Mouse (Mus musculus): ENCODE data around the gene Exoc6b. TPM values are rescaled to one million over a fixed set of nuclear protein-coding genes. Genes with fewer than 3 reads are reported as not detected.
"Not testable (repeated sequence)": the region's sequence is repeated elsewhere in the genome, so short reads cannot be mapped to it uniquely, and the experiment has no call there.

Gene Exoc6b
- 60.6 and 63.9 TPM in 2 replicates for polyA plus RNA-seq (2014; fragmentation: Nextera tagmentation; extraction: Ambion mirVana)

DNA sequence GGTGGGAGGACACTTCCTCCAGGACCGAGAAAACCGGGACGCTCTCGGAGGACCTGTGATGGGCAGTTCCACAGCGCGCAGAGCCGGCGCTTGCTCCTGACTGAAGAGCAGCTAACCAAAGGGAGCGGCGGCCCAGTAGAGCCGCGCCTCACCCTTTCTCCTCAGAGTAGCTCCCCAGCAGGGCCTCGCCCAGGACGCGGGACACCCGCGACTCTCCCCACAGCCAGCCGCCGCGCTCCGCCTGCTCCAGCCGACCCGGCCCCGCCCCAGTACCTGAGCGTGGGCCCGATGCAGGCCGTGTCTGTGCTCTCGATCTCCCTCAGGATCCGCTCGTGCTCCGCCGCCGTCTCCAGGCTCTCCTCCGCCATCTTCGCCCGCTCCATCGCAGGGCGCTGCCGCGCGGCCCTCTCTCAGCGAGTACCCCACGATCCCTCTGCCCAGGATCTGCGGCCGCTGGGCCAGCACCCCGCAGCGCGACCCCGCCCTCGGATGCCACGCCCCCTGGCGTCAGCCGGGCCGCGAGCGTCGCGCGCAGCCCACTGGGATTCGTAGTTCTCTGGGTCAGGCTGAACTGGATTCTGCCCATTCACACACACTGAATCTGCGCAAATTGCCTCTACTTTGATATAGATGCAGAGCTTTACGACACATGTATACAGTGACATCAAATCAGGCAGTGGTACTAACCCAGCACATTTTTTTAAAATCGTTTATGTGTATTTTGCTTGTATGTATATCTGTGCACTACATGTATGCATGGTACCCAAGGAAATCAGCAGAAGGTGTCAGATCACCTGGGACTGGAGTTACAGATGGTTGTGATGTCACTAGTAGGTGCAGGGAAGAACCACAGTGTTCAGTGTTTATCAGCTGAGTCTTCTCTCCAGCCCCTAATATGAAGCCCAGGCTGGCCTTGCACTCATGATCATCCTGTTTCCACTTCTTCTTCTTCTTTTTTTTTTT, at the start of gene Exoc6b:
TSS of gene Exoc6b (minus strand) at position 491 of the 963 bp plus-strand sequence.
- under 1% methylated on average over 63 of the region's 63 CpGs for WGBS
- peak; percentile 97 for ATAC-seq (ENCODE audit: low read depth)
- Histone ChIP-seq H3K9ac (replicated peaks; ENCODE audit: low read depth, low read length) (peak within 1 kb of the TSS; percentile 95), H3K36me3 (ENCODE audit: control insufficient read depth, insufficient read depth, low read length) (no peaks in the 10 kb centered on the region), H3K4me2 (ENCODE audit: low read depth, low read length) (peak within 1 kb of the TSS; percentile 67), H3K4me1 (ENCODE audit: control insufficient read depth, insufficient read depth, low read length) (peaks cover 8% of the 10 kb centered on the region; the same call in 1 of the 2 replicates), H3K27ac (ENCODE audit: low read depth, low read length) (peak within 1 kb of the TSS; percentile 89), H3K27me3 (ENCODE audit: control insufficient read depth, insufficient read depth, low read length) (no peaks in the 10 kb centered on the region), H3K4me3 (ENCODE audit: low read depth, low read length) (peak within 1 kb of the TSS; percentile 98), H3K9me3 (ENCODE audit: control insufficient read depth, low read length) (no peaks in the 10 kb centered on the region)

DNA sequence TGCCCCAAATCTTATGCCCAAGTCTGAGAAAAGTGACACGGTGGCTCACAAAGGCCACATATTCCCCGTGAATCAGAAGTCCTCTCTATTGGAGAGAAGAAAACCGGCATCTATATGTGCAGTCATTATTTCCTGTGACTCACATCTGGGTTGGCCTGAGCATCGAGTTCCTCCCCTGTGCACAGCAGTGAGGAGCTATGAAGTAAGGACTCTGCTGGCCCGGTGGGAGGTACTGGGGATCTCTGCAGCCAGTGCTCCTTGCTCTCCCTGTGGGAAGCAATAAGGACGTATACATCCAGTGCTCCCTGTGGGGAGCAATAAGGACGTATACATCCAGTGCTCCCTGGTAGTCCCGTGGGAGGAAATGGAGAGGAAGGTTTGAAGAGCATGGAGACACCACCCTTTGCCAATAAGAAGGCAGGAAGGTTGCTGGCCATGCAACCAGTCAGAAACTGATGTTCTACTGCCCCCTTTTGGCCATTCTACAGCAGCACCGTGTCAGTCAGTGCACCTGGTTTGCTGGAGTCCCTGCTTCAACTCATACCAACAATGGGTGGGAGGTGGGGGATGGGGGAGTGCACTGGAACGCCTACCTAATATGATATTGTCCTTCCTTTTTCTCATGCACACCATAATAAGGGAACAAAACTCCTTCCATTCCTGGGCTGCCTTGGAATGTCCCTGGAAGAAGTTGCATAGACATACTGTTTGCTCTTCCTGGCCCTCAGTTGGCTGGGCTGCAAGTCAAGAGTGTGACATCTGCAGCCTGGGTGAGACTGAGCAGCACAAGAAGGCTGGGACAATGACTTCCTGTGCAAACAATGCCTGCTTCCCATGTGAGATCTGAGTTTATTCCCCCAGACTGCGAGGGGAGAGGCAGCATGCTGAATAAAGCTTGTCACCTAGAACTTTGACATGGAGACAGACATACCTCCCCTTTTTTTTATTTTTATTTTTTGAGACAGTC, 48.5 kb upstream of the Exoc6b start:
- not testable (repeated sequence) for H3K27ac ChIP-seq (ENCODE audit: low read depth, low read length); H3K27me3 ChIP-seq (ENCODE audit: control insufficient read depth, insufficient read depth, low read length); H3K36me3 ChIP-seq (ENCODE audit: control insufficient read depth, insufficient read depth, low read length); ATAC-seq (ENCODE audit: low read depth); H3K4me3 ChIP-seq (ENCODE audit: low read depth, low read length); H3K4me1 ChIP-seq (ENCODE audit: control insufficient read depth, insufficient read depth, low read length); H3K4me2 ChIP-seq (ENCODE audit: low read depth, low read length); H3K9me3 ChIP-seq (ENCODE audit: control insufficient read depth, low read length); H3K9ac ChIP-seq (replicated peaks; ENCODE audit: low read depth, low read length)
- WGBS, result 45% methylated on average over 8 of the region's 11 CpGs

DNA sequence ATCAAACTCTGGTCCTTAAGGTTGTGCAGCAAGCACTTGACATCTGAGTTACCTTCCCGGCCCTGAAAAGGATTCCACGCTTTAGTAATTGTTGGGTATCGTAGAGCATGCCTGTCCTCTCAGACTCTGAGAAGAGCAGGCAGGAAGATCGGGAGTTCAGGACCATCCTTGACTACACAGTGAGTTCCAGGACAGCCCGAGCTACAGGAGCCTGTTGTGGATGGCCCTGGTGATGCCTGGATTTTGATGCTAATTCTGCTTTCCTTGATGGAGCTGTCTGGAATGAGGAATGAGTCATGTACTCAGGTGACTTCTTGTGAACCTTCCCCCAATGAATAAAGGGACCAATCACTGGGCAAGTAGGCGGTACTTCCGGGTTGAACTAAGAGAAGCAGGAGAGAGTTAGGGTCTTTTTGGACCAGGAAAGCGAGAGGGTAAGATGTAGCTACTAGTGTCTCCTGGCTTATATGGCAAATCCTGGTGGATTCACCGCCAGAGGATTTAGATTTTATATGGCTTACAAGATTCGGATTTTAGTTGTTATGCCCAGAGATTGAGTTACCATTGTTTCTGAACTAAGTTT, 35.8 kb upstream of the Exoc6b start:
- WGBS, result 90% methylated on average over 10 of the region's 10 CpGs
- H3K4me3 ChIP-seq (ENCODE audit: low read depth, low read length), result no peak overlapping the region
- no peaks in the 10 kb centered on the region for H3K36me3 ChIP-seq (ENCODE audit: control insufficient read depth, insufficient read depth, low read length)
- H3K4me2 ChIP-seq (ENCODE audit: low read depth, low read length), result no peak overlapping the region
- H3K9ac ChIP-seq (replicated peaks; ENCODE audit: low read depth, low read length), result no peak overlapping the region
- H3K4me1 ChIP-seq (ENCODE audit: control insufficient read depth, insufficient read depth, low read length), result no peaks in the 10 kb centered on the region
- ATAC-seq (ENCODE audit: low read depth), result no peak
- no peaks in the 10 kb centered on the region for H3K9me3 ChIP-seq (ENCODE audit: control insufficient read depth, low read length)
- H3K27me3 ChIP-seq (ENCODE audit: control insufficient read depth, insufficient read depth, low read length), result no peaks in the 10 kb centered on the region
- no peak overlapping the region for H3K27ac ChIP-seq (ENCODE audit: low read depth, low read length)

DNA sequence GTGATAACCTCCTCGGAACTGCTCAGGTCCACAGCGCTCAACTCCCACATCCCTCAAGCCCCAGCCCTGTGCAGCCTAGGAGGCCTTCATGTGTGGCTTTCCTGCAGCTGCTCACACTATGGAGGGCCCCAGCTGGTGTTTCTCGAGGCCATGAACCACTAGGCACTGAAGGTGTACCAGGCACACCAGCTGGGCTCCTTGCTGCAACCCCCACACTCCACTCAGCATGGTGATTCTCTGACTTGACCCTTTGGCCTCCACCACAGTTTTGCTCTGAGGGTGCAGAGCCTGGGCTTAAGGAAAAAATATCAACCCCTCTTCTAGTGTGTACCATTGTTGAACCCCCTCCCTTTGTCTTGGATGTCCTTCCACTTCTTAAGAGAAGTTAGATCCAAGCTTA, 34.0 kb upstream of the Exoc6b start:
- H3K4me1 ChIP-seq (ENCODE audit: control insufficient read depth, insufficient read depth, low read length), result no peaks in the 10 kb centered on the region
- no peak overlapping the region for H3K27ac ChIP-seq (ENCODE audit: low read depth, low read length)
- 91% methylated on average over 3 of the region's 3 CpGs for WGBS
- no peak overlapping the region for H3K4me3 ChIP-seq (ENCODE audit: low read depth, low read length)
- H3K27me3 ChIP-seq (ENCODE audit: control insufficient read depth, insufficient read depth, low read length), result no peaks in the 10 kb centered on the region
- H3K9ac ChIP-seq (replicated peaks; ENCODE audit: low read depth, low read length), result no peak overlapping the region
- H3K36me3 ChIP-seq (ENCODE audit: control insufficient read depth, insufficient read depth, low read length), result no peaks in the 10 kb centered on the region
- ATAC-seq (ENCODE audit: low read depth), result no peak
- H3K9me3 ChIP-seq (ENCODE audit: control insufficient read depth, low read length), result no peaks in the 10 kb centered on the region
- no peak overlapping the region for H3K4me2 ChIP-seq (ENCODE audit: low read depth, low read length)

DNA sequence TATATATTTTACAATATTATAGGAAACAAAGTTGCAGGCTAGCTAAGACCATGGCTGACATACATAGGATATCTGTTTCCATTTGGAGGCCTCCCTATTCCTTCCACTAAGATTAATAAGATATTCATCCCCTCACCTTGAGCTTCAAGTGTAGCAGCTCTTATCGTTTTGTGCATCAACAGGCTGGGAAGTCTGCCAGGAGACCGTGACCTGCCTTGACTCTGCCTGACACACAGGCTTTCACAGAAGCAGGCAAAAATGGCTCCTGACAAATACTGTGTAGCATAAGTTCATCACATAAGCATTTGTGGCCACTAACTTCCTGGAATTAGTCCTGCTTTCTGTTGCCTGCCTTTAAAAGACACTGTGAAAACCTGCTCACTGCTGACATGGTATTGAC, 27.1 kb upstream of the Exoc6b start:
- no peak for ATAC-seq (ENCODE audit: low read depth)
- H3K9me3 ChIP-seq (ENCODE audit: control insufficient read depth, low read length), result no peaks in the 10 kb centered on the region

DNA sequence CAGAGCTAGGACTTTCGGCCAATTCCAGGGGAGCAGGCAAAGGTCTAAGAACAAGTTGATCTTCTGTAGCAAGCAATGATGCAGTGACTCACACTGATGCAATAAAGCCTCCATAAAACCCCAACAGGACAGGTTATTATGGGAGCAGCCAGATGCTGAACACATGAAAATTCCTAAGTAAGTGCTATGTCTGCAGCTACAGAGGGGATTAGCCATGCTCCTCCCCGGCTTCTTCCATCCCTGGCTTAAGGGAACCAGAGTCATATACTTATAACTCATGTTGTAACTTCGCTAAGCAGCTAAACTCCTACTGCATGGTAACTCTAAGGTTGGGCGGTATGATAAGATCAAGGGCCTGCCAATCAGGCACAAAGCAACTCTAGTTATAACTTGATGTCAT, 18.1 kb upstream of the Exoc6b start:
- Histone ChIP-seq H3K4me1 (ENCODE audit: control insufficient read depth, insufficient read depth, low read length) (no peaks in the 10 kb centered on the region), H3K9me3 (ENCODE audit: control insufficient read depth, low read length) (no peaks in the 10 kb centered on the region), H3K27ac (ENCODE audit: low read depth, low read length) (no peak overlapping the region), H3K4me3 (ENCODE audit: low read depth, low read length) (no peak overlapping the region), H3K9ac (replicated peaks; ENCODE audit: low read depth, low read length) (no peak overlapping the region), H3K36me3 (ENCODE audit: control insufficient read depth, insufficient read depth, low read length) (no peaks in the 10 kb centered on the region), H3K4me2 (ENCODE audit: low read depth, low read length) (no peak overlapping the region), H3K27me3 (ENCODE audit: control insufficient read depth, insufficient read depth, low read length) (no peaks in the 10 kb centered on the region)
- ATAC-seq (ENCODE audit: low read depth), result no peak
- 89% methylated on average over 4 of the region's 4 CpGs for WGBS

More for the DNA sequence above, 27.1 kb upstream of the Exoc6b start:
- Histone ChIP-seq H3K4me2 (ENCODE audit: low read depth, low read length) (no peak overlapping the region), H3K4me3 (ENCODE audit: low read depth, low read length) (no peak overlapping the region), H3K27ac (ENCODE audit: low read depth, low read length) (no peak overlapping the region), H3K9ac (replicated peaks; ENCODE audit: low read depth, low read length) (no peak overlapping the region), H3K27me3 (ENCODE audit: control insufficient read depth, insufficient read depth, low read length) (no peaks in the 10 kb centered on the region), H3K36me3 (ENCODE audit: control insufficient read depth, insufficient read depth, low read length) (no peaks in the 10 kb centered on the region), H3K4me1 (ENCODE audit: control insufficient read depth, insufficient read depth, low read length) (no peaks in the 10 kb centered on the region)
- WGBS, result 86% methylated on average over 2 of the region's 2 CpGs

DNA sequence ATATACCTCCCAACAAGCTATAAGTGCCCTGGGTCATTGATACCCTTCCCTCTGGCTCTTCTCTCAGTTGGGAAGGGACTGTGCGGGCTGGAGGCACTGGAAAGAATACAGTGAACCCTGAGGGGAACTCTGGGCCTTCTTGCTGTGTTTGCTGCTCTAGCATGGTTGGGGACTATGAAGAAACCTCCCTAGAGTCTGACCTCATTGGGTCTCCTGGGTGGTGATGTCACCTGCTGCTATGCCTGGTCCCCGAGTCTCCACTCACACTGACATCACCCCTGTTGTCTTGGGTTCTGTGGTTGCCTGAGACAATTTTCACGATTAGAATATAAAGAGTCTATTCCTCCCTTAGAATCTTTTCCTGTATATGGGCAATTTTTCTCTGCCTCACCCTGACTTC, 17.3 kb upstream of the Exoc6b start:
- 80% methylated on average over 3 of the region's 3 CpGs for WGBS

DNA sequence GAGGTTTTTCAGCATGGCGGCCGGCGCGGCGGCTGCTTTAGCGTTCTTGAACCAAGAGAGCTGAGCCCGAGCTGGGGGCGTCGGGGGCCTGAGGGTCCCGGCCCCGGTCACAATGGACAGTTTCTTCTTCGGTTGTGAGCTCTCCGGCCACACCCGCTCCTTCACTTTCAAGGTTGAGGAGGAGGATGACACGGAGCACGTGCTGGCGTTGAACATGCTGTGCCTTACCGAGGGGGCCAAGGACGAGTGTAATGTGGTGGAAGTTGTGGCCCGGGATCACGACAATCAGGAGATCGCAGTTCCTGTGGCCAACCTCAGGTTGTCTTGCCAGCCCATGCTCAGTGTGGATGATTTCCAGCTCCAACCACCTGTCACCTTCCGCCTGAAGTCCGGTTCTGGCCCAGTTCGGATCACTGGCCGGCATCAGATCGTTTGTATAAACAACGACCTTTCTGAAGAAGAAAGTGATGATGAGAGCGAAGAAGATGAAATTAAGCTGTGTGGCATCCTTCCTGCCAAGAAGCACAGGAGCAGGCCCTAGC, 6.9 kb upstream of the Exoc6b start:
- ATAC-seq (ENCODE audit: low read depth); H3K4me2 ChIP-seq (ENCODE audit: low read depth, low read length); H3K4me3 ChIP-seq (ENCODE audit: low read depth, low read length); H3K27ac ChIP-seq (ENCODE audit: low read depth, low read length); H3K27me3 ChIP-seq (ENCODE audit: control insufficient read depth, insufficient read depth, low read length); H3K4me1 ChIP-seq (ENCODE audit: control insufficient read depth, insufficient read depth, low read length); H3K9ac ChIP-seq (replicated peaks; ENCODE audit: low read depth, low read length); H3K36me3 ChIP-seq (ENCODE audit: control insufficient read depth, insufficient read depth, low read length); H3K9me3 ChIP-seq (ENCODE audit: control insufficient read depth, low read length): not testable (repeated sequence)
- 89% methylated on average over 29 of the region's 29 CpGs for WGBS

More for the DNA sequence above, 17.3 kb upstream of the Exoc6b start:
- Histone ChIP-seq H3K36me3 (ENCODE audit: control insufficient read depth, insufficient read depth, low read length) (no peaks in the 10 kb centered on the region), H3K27ac (ENCODE audit: low read depth, low read length) (no peak overlapping the region), H3K4me2 (ENCODE audit: low read depth, low read length) (no peak overlapping the region), H3K4me1 (ENCODE audit: control insufficient read depth, insufficient read depth, low read length) (no peaks in the 10 kb centered on the region), H3K9me3 (ENCODE audit: control insufficient read depth, low read length) (no peaks in the 10 kb centered on the region), H3K9ac (replicated peaks; ENCODE audit: low read depth, low read length) (no peak overlapping the region), H3K4me3 (ENCODE audit: low read depth, low read length) (no peak overlapping the region), H3K27me3 (ENCODE audit: control insufficient read depth, insufficient read depth, low read length) (no peaks in the 10 kb centered on the region)
- no peak for ATAC-seq (ENCODE audit: low read depth)

Data from neural tube, embryonic 14.5 days (tissue).